Mouse (Mus musculus) liver, embryonic 14.5 days (tissue): ENCODE data around the gene Cox20. TPM values are rescaled to one million over a fixed set of nuclear protein-coding genes. Genes with fewer than 3 reads are reported as not detected.
A peak's percentile ranks its signal among the peaks of the same experiment; 100 is the strongest.

ENCODE experiments used
- ATAC-seq: fragments of 200-750 bp; cut with Nextera tagmentation; 2 replicates; pipeline ENCODE4 v1.8.0; 2017; ENCODE audit warnings: moderate number of reproducible peaks, mild to moderate bottlenecking, moderate library complexity; ENCODE audit not compliant: insufficient read depth
- DNase-seq, 3 experiments: peaks; one replicate each; pipeline ENCODE4 v3.0.0-alpha.2; 2012 to 2013; ENCODE audit warnings: low read depth in 3 of 3, low spot score in 3 of 3
- H3K27ac ChIP-seq: fragments of 300-500 bp; sonication (generic); 2 replicates; pipeline ENCODE4 v1.5.1; 2014; ENCODE audit warnings: moderate library complexity, mild to moderate bottlenecking, control low read depth, inconsistent platforms
- H3K27me3 ChIP-seq: fragments of 300-500 bp; sonication (generic); 2 replicates; pipeline ENCODE4 v1.6.1; 2014; ENCODE audit warnings: mild to moderate bottlenecking, low read length, moderate library complexity; ENCODE audit not compliant: control insufficient read depth, insufficient read depth
- H3K36me3 ChIP-seq: fragments of 300-500 bp; sonication (generic); replicated peaks from 2 replicates; pipeline ENCODE4 v1.6.1; 2014; ENCODE audit warnings: low read depth; ENCODE audit not compliant: control insufficient read depth, insufficient read depth
- H3K4me1 ChIP-seq, 2 experiments: fragments of 200-500 bp in 1 of 2; fragments of 300-500 bp in 1 of 2; sonication (generic) in 1 of 2; replicated peaks; 2 replicates each; pipeline ENCODE4 v1.6.1; 2012 to 2014; ENCODE audit warnings: antibody characterized with exemption in 1 of 2, inconsistent platforms in 1 of 2, low read length in 1 of 2; ENCODE audit not compliant: control insufficient read depth in 2 of 2, insufficient read depth in 2 of 2
- H3K4me2 ChIP-seq: fragments of 300-500 bp; sonication (generic); 2 replicates; pipeline ENCODE4 v1.6.1; 2014; ENCODE audit warnings: low read depth, mild to moderate bottlenecking, control low read depth, moderate library complexity
- H3K4me3 ChIP-seq, 2 experiments: fragments of 200-500 bp in 1 of 2; fragments of 300-500 bp in 1 of 2; sonication (generic) in 1 of 2; 2 replicates each; pipeline ENCODE4 v1.5.1; 2012 to 2014; ENCODE audit warnings: low read depth in 2 of 2, low read length in 2 of 2, mild to moderate bottlenecking in 2 of 2, control low read depth in 1 of 2, inconsistent platforms in 1 of 2, moderate library complexity in 1 of 2; ENCODE audit not compliant: insufficient read depth in 1 of 2
- H3K9ac ChIP-seq: fragments of 300-500 bp; sonication (generic); replicated peaks from 2 replicates; pipeline ENCODE4 v1.6.1; 2014; ENCODE audit warnings: mild to moderate bottlenecking, control low read depth, moderate library complexity
- H3K9me3 ChIP-seq: fragments of 300-500 bp; sonication (generic); 2 replicates; pipeline ENCODE4 v1.6.1; 2016; ENCODE audit warnings: low read length, mixed read lengths; ENCODE audit not compliant: control insufficient read depth
- CTCF ChIP-seq: IDR thresholded peaks from 2 replicates; pipeline ENCODE4 v1.5.1; 2016; ENCODE audit warnings: antibody characterized with exemption, low read depth, control low read depth
- EP300 ChIP-seq: IDR thresholded peaks from 2 replicates; pipeline ENCODE4 v1.6.1; 2016; ENCODE audit warnings: antibody characterized with exemption, low read depth
- WGBS: fragments of 180-500 bp; shearing (Covaris S2); extraction: QIAGEN DNeasy Blood & Tissue Kit; methylation state at CpG from one replicate; pipeline ENCODE4 v1.1.7; 2014; ENCODE audit not compliant: insufficient replicate concordance; 5-methylcytosine and 5-hydroxymethylcytosine counted together
- polyA plus RNA-seq, 2 experiments: library from polyadenylated mRNA; depleted of rRNA in 1 of 2; stranded (reverse) in 1 of 2; unstranded in 1 of 2; fragments of >200 nt; fragmentation: Nextera tagmentation in 1 of 2; extraction: Ambion mirVana in 1 of 2; gene quantifications; 2 replicates each; pipeline versions ENCODE4 v1.2.1 to v1.2.3; 2012 to 2014

The Cox20 gene
- polyA plus RNA-seq (2012; rRNA removed) = 42.4 and 42.9 TPM in 2 replicates
- 97.3 and 107 TPM in 2 replicates for polyA plus RNA-seq (2014; fragmentation: Nextera tagmentation; extraction: Ambion mirVana)

- Histone ChIP-seq H3K9me3 (no peaks in the 10 kb centered on the region), H3K9ac (peak within 1 kb of the TSS; percentile 95), H3K27me3 (no peaks in the 10 kb centered on the region), H3K27ac (peak within 1 kb of the TSS; percentile 98), H3K4me2 (peak within 1 kb of the TSS; percentile 87), H3K4me3 (peak within 1 kb of the TSS; percentile 65 to 83), H3K36me3 (peaks cover 37% of the 10 kb centered on the region), H3K4me1 (peaks cover 20 to 23% of the 10 kb centered on the region in 2 experiments)
- ATAC-seq (peak; percentile 91), DNase-seq (peak; percentile 88 to 90 (median 90))
- TF ChIP-seq CTCF = peak; percentile 15
- TF ChIP-seq EP300 = peak; percentile 51
- under 1% methylated on average over 83 of the region's 83 CpGs for WGBS
Observed at GRCm38 (mm10) chr1:178318389-178319184, at the start of gene Cox20. Gene Cox20 (plus strand): TSS chr1:178319130.

GRCm38 (mm10) chr1:178270635-178271034, 48.3 kb upstream of the Cox20 start:
- ATAC-seq = no peak
- Histone ChIP-seq H3K27ac (no peak overlapping the region), H3K9ac (no peak overlapping the region), H3K27me3 (peaks cover under 1% of the 10 kb centered on the region), H3K9me3 (no peaks in the 10 kb centered on the region), H3K36me3 (no peaks in the 10 kb centered on the region), H3K4me2 (no peak overlapping the region), H3K4me3 (no peak overlapping the region), H3K4me1 (no peaks in the 10 kb centered on the region)
- WGBS = 78% methylated on average over 6 of the region's 6 CpGs
- TF ChIP-seq EP300 (no peak), CTCF (no peak)
- no peak for DNase-seq

GRCm38 (mm10) chr1:178275174-178275730, 43.7 kb upstream of the Cox20 start:
- no peaks in the 10 kb centered on the region for H3K36me3 ChIP-seq
- H3K4me1 ChIP-seq = no peaks in the 10 kb centered on the region
- TF ChIP-seq CTCF = no peak
- TF ChIP-seq EP300 = no peak
- 40% methylated on average over 9 of the region's 9 CpGs for WGBS
- H3K9me3 ChIP-seq = no peaks in the 10 kb centered on the region
- peak overlapping the region; percentile 64; the same call in 1 of the 2 replicates for H3K4me2 ChIP-seq
- no peak overlapping the region for H3K4me3 ChIP-seq
- H3K9ac ChIP-seq = no peak overlapping the region
- H3K27ac ChIP-seq = no peak overlapping the region
- peaks cover 14% of the 10 kb centered on the region for H3K27me3 ChIP-seq
- DNase-seq (no peak), ATAC-seq (no peak)

GRCm38 (mm10) chr1:178275738-178276053, 43.2 kb upstream of the Cox20 start:
- H3K4me3 ChIP-seq = peak overlapping the region; percentile 52 to 57
- H3K36me3 ChIP-seq = no peaks in the 10 kb centered on the region
- 7% methylated on average over 11 of the region's 11 CpGs for WGBS
- ATAC-seq (peak; percentile 18; the same call in 1 of the 2 replicates), DNase-seq (no peak)
- H3K9me3 ChIP-seq = no peaks in the 10 kb centered on the region
- H3K27ac ChIP-seq = no peak overlapping the region
- H3K4me2 ChIP-seq = peak overlapping the region; percentile 64
- H3K9ac ChIP-seq = no peak overlapping the region
- no peaks in the 10 kb centered on the region for H3K4me1 ChIP-seq
- peaks cover 14% of the 10 kb centered on the region for H3K27me3 ChIP-seq
- TF ChIP-seq CTCF (no peak), EP300 (no peak)
